Mouse (Mus musculus) MEL (cell line): ENCODE measurements at regions not wholly inside any gene's neighbourhood (a gene's known extent, or its start where the extent isn't known, plus 50 kb on each side); places are given as distances from the start of the nearest gene placed in this dataset.

Experiments used
- DNase-seq: peaks from one replicate; pipeline ENCODE4 v3.0.0; 2011; ENCODE audit warnings: low read depth, low spot score
- H3K27ac ChIP-seq: 2 replicates; pipeline ENCODE4 v1.5.1; 2012; ENCODE audit warnings: low read depth, mild to moderate bottlenecking, control low read depth, low read length, moderate library complexity; ENCODE audit not compliant: control insufficient read depth
- H3K27me3 ChIP-seq, 2 experiments: fragments of 150-350 bp in 1 of 2; sonication (generic) in 1 of 2; 2 replicates each; pipeline ENCODE4 v1.6.1; 2012; ENCODE audit warnings: low read length in 2 of 2, mild to moderate bottlenecking in 2 of 2, improper control_type of control experiment in 1 of 2, moderate library complexity in 1 of 2; ENCODE audit not compliant: insufficient read depth in 2 of 2, control insufficient read depth in 1 of 2
- H3K36me3 ChIP-seq, 2 experiments: 2 replicates each; pipeline ENCODE4 v1.6.1; 2012 to 2014; ENCODE audit warnings: low read length in 2 of 2, improper control_type of control experiment in 1 of 2, inconsistent platforms in 1 of 2, mild to moderate bottlenecking in 1 of 2; ENCODE audit not compliant: insufficient read depth in 2 of 2, control insufficient read depth in 1 of 2
- H3K4me1 ChIP-seq, 2 experiments: fragments of 150-350 bp in 1 of 2; sonication (generic) in 1 of 2; 2 replicates each; pipeline ENCODE4 v1.6.1; 2012; ENCODE audit warnings: low read length in 2 of 2, improper control_type of control experiment in 1 of 2, mild to moderate bottlenecking in 1 of 2; ENCODE audit not compliant: insufficient read depth in 2 of 2, control insufficient read depth in 1 of 2
- H3K4me3 ChIP-seq, 2 experiments: fragments of 150-350 bp in 1 of 2; sonication (generic) in 1 of 2; 2 replicates each; pipeline ENCODE4 v1.5.1; 2012; ENCODE audit warnings: low read depth in 2 of 2, low read length in 2 of 2, mild to moderate bottlenecking in 2 of 2, moderate library complexity in 2 of 2, control low read depth in 1 of 2, improper control_type of control experiment in 1 of 2; ENCODE audit not compliant: control insufficient read depth in 1 of 2, insufficient read depth in 1 of 2
- H3K79me2 ChIP-seq: 2 replicates; pipeline ENCODE4 v1.6.1; 2012; ENCODE audit warnings: mild to moderate bottlenecking, low read length, moderate library complexity; ENCODE audit not compliant: control insufficient read depth, poor library complexity, insufficient read depth
- H3K9ac ChIP-seq: 2 replicates; pipeline ENCODE4 v1.6.1; 2012; ENCODE audit warnings: low read depth, mild to moderate bottlenecking, control low read depth, low read length, moderate library complexity; ENCODE audit not compliant: control insufficient read depth, poor library complexity, severe bottlenecking
- H3K9me3 ChIP-seq: fragments of 150-350 bp; sonication (generic); replicated peaks from 2 replicates; pipeline ENCODE4 v1.6.1; 2012; ENCODE audit warnings: mild to moderate bottlenecking, low read length, improper control_type of control experiment, moderate library complexity; ENCODE audit not compliant: insufficient read depth
- BHLHE40 ChIP-seq: IDR thresholded peaks from 2 replicates; pipeline ENCODE4 v1.6.1; 2012; ENCODE audit warnings: low read depth, mild to moderate bottlenecking, inconsistent platforms, low read length, improper control_type of control experiment, borderline replicate concordance
- CHD2 ChIP-seq: IDR thresholded peaks from 2 replicates; pipeline ENCODE4 v1.6.1; 2011; ENCODE audit warnings: low read length, improper control_type of control experiment
- E2F4 ChIP-seq: IDR thresholded peaks from 2 replicates; pipeline ENCODE4 v1.6.1; 2011; ENCODE audit warnings: low read depth, low read length, improper control_type of control experiment, borderline replicate concordance
- EP300 ChIP-seq, 2 experiments: IDR thresholded peaks; 2 replicates each; pipeline ENCODE4 v1.6.1; 2011; ENCODE audit warnings: improper control_type of control experiment in 2 of 2, low read length in 2 of 2, low read depth in 1 of 2, mild to moderate bottlenecking in 1 of 2
- ETS1 ChIP-seq: IDR thresholded peaks from 2 replicates; pipeline ENCODE4 v1.6.1; 2012; ENCODE audit warnings: low read depth, mild to moderate bottlenecking, inconsistent platforms, low read length, improper control_type of control experiment, moderate library complexity
- KAT2A ChIP-seq: conservative IDR thresholded peaks from 2 replicates; pipeline ENCODE4 v1.6.1; 2012; ENCODE audit warnings: low read depth, low read length, improper control_type of control experiment, inconsistent platforms
- MAX ChIP-seq: IDR thresholded peaks from 2 replicates; pipeline ENCODE4 v1.6.1; 2011; ENCODE audit warnings: low read length, improper control_type of control experiment
- MAZ ChIP-seq: IDR thresholded peaks from 2 replicates; pipeline ENCODE4 v1.6.1; 2012; ENCODE audit warnings: low read depth, mild to moderate bottlenecking, inconsistent platforms, low read length, improper control_type of control experiment
- RAD21 ChIP-seq: IDR thresholded peaks from 2 replicates; pipeline ENCODE4 v1.6.1; 2011; ENCODE audit warnings: mild to moderate bottlenecking, low read depth, low read length, improper control_type of control experiment
- SIN3A ChIP-seq: IDR thresholded peaks from 2 replicates; pipeline ENCODE4 v1.6.1; 2012; ENCODE audit warnings: low read length, improper control_type of control experiment, inconsistent platforms
- UBTF ChIP-seq: IDR thresholded peaks from 2 replicates; pipeline ENCODE4 v1.6.1; 2012; ENCODE audit warnings: low read depth, mild to moderate bottlenecking, inconsistent platforms, low read length, improper control_type of control experiment, moderate library complexity, borderline replicate concordance; ENCODE audit not compliant: insufficient read depth
- USF1 ChIP-seq: IDR thresholded peaks from 2 replicates; pipeline ENCODE4 v1.6.1; 2014; ENCODE audit warnings: low read depth, mild to moderate bottlenecking, inconsistent platforms, low read length, improper control_type of control experiment, moderate library complexity
- USF2 ChIP-seq, 2 experiments: IDR thresholded peaks; 2 replicates each; pipeline ENCODE4 v1.6.1; 2011 to 2012; ENCODE audit warnings: improper control_type of control experiment in 2 of 2, low read length in 2 of 2, borderline replicate concordance in 1 of 2, inconsistent platforms in 1 of 2, low read depth in 1 of 2, mild to moderate bottlenecking in 1 of 2; ENCODE audit not compliant: insufficient read depth in 1 of 2
- ZC3H11A ChIP-seq: IDR thresholded peaks from 2 replicates; pipeline ENCODE4 v1.6.1; 2012; ENCODE audit warnings: low read depth, mild to moderate bottlenecking, inconsistent platforms, low read length, improper control_type of control experiment
- ZNF384 ChIP-seq: IDR thresholded peaks from 2 replicates; pipeline ENCODE4 v1.6.1; 2012; ENCODE audit warnings: low read depth, mild to moderate bottlenecking, inconsistent platforms, low read length, improper control_type of control experiment

GRCm38 (mm10) chr16:86094461-86094860 is 192.8 kb upstream of the Adamts5 start:
- H3K9ac ChIP-seq = no peak overlapping the region
- TF ChIP-seq EP300 (IDR thresholded peaks at IDR 0.05; ENCODE audit: low read depth in 1 of 2, low read length in 2 of 2) (no peak), USF1 (no peak), MAX (no peak), UBTF (no peak), KAT2A (no peak), ZC3H11A (no peak), ETS1 (no peak), ZNF384 (no peak), CHD2 (no peak), RAD21 (no peak), E2F4 (no peak), BHLHE40 (no peak)
- DNase-seq = no peak
- H3K4me1 ChIP-seq = no peaks in the 10 kb centered on the region
- no peaks in the 10 kb centered on the region for H3K79me2 ChIP-seq
- H3K27me3 ChIP-seq = no peaks in the 10 kb centered on the region
- no peak overlapping the region for H3K27ac ChIP-seq
- H3K36me3 ChIP-seq = no peaks in the 10 kb centered on the region
- no peaks in the 10 kb centered on the region for H3K9me3 ChIP-seq
- H3K4me3 ChIP-seq = no peak overlapping the region

- no peak for TF ChIP-seq SIN3A
- H3K27me3 ChIP-seq = no peaks in the 10 kb centered on the region
- no peaks in the 10 kb centered on the region for H3K79me2 ChIP-seq
- H3K4me1 ChIP-seq = no peaks in the 10 kb centered on the region
- H3K36me3 ChIP-seq = no peaks in the 10 kb centered on the region
- H3K4me3 ChIP-seq = no peak overlapping the region
- no peaks in the 10 kb centered on the region for H3K9me3 ChIP-seq
- H3K27ac ChIP-seq = no peak overlapping the region
- no peak for DNase-seq
- H3K9ac ChIP-seq = no peak overlapping the region
Observed at GRCm38 (mm10) chr16:86090175-86090574, 188.5 kb upstream of the Adamts5 start.

- H3K36me3 ChIP-seq = no peaks in the 10 kb centered on the region
- no peaks in the 10 kb centered on the region for H3K27me3 ChIP-seq
- H3K9me3 ChIP-seq = no peaks in the 10 kb centered on the region
- no peaks in the 10 kb centered on the region for H3K79me2 ChIP-seq
- H3K4me1 ChIP-seq = no peaks in the 10 kb centered on the region
- H3K27ac ChIP-seq = no peak overlapping the region
- no peak for DNase-seq
- TF ChIP-seq USF2 (IDR thresholded peaks at IDR 0.05; ENCODE audit: borderline replicate concordance in 1 of 2, insufficient read depth in 1 of 2, low read depth in 1 of 2, low read length in 2 of 2) (no peak), E2F4 (no peak), MAZ (no peak), USF1 (no peak)
- no peak overlapping the region for H3K9ac ChIP-seq
- no peak overlapping the region for H3K4me3 ChIP-seq
Observed at GRCm38 (mm10) chr16:86087421-86087820, 185.8 kb upstream of the Adamts5 start.
